Mouse (Mus musculus) cerebral cortex, adult 2 months (tissue): ENCODE results near the gene Olfr170.

Source experiments
- WGBS: fragments of 180-500 bp; shearing (Covaris S2); methylation state at CpG from one replicate; pipeline ENCODE4 v1.1.7; 2018; 5-methylcytosine and 5-hydroxymethylcytosine counted together

Olfr170 gene

GRCm38 (mm10) chr16:19611782-19612181, at the start of gene Olfr170:
Olfr170 (minus strand) TSS chr16:19611882.
- 98% methylated on average over 2 of the region's 2 CpGs for WGBS

- 67% methylated on average over 1 of the region's 1 CpGs for WGBS
Observed at GRCm38 (mm10) chr16:19629816-19630215, 18.1 kb upstream of the Olfr170 start, which contains the start of gene Olfr171. Olfr171 (minus strand) TSS chr16:19629916.

- 56% methylated on average over 2 of the region's 2 CpGs for WGBS
Observed at GRCm38 (mm10) chr16:19603166-19603565, 8.5 kb downstream of the Olfr170 start.

GRCm38 (mm10) chr16:19571709-19572108, 40.0 kb downstream of the Olfr170 start, which contains the start of gene Olfr169:
Olfr169 (minus strand) TSS chr16:19571809.
- WGBS: 95% methylated on average over 2 of the region's 2 CpGs
